Mouse (Mus musculus): ENCODE measurements at regions not wholly inside any gene's neighbourhood (a gene's known extent, or its start where the extent isn't known, plus 50 kb on each side); places are given as distances from the start of the nearest gene placed in this dataset.

GRCm38 (mm10) chr4:27981309-27981708, 831.6 kb upstream of the Epha7 start:
- intact Hi-C loops (cut with DNase I): no loop called here
- Histone ChIP-seq H3K9ac (ENCODE audit: low read depth, low read length) (no peak overlapping the region), H3K79me2 (replicated peaks; ENCODE audit: control insufficient read depth, insufficient read depth, low read length) (no peaks in the 10 kb centered on the region), H3K36me3 (ENCODE audit: control insufficient read depth, insufficient read depth, low read length) (no peaks in the 10 kb centered on the region), H3K27ac (no peak overlapping the region), H3K27me3 (ENCODE audit: control insufficient read depth, insufficient read depth, low read length) (no peaks in the 10 kb centered on the region), H3K4me1 (ENCODE audit: control insufficient read depth, insufficient read depth, low read length) (no peaks in the 10 kb centered on the region), H3K4me3 (no peak overlapping the region)
- no peak for DNase-seq
- WGBS: 78% methylated on average over 3 of the region's 3 CpGs
- TF ChIP-seq EP300 (IDR thresholded peaks at IDR 0.05; ENCODE audit: insufficient read depth, low read depth, low read length): no peak
- TF ChIP-seq POLR2A (IDR thresholded peaks at IDR 0.05; ENCODE audit: insufficient read depth, low read depth, low read length): no peak
- TF ChIP-seq CTCF (IDR thresholded peaks at IDR 0.05): no peak

- Histone ChIP-seq H3K4me1 (ENCODE audit: control insufficient read depth, insufficient read depth, low read length) (no peaks in the 10 kb centered on the region), H3K4me3 (no peak overlapping the region), H3K36me3 (ENCODE audit: control insufficient read depth, insufficient read depth, low read length) (no peaks in the 10 kb centered on the region), H3K79me2 (replicated peaks; ENCODE audit: control insufficient read depth, insufficient read depth, low read length) (no peaks in the 10 kb centered on the region), H3K27ac (no peak overlapping the region), H3K9ac (ENCODE audit: low read depth, low read length) (no peak overlapping the region), H3K27me3 (ENCODE audit: control insufficient read depth, insufficient read depth, low read length) (no peaks in the 10 kb centered on the region)
- no peak for DNase-seq
- 62% methylated on average over 4 of the region's 4 CpGs for WGBS
- no peak for TF ChIP-seq EP300 (IDR thresholded peaks at IDR 0.05; ENCODE audit: insufficient read depth, low read depth, low read length)
- no peak for TF ChIP-seq CTCF (IDR thresholded peaks at IDR 0.05)
- no peak for TF ChIP-seq POLR2A (IDR thresholded peaks at IDR 0.05; ENCODE audit: insufficient read depth, low read depth, low read length)
- intact Hi-C loops (cut with DNase I): no loop called here
Measured at GRCm38 (mm10) chr4:27987986-27988423, 824.9 kb upstream of the Epha7 start.

GRCm38 (mm10) chr4:27994411-27994810, 818.5 kb upstream of the Epha7 start:
- H3K27me3 ChIP-seq (ENCODE audit: control insufficient read depth, insufficient read depth, low read length): no peaks in the 10 kb centered on the region
- H3K4me1 ChIP-seq (ENCODE audit: control insufficient read depth, insufficient read depth, low read length): no peaks in the 10 kb centered on the region
- no peak overlapping the region for H3K4me3 ChIP-seq
- no peak for DNase-seq
- no peaks in the 10 kb centered on the region for H3K79me2 ChIP-seq (replicated peaks; ENCODE audit: control insufficient read depth, insufficient read depth, low read length)
- intact Hi-C loops (cut with DNase I): no loop called here
- WGBS: 51% methylated on average over 2 of the region's 2 CpGs
- no peaks in the 10 kb centered on the region for H3K36me3 ChIP-seq (ENCODE audit: control insufficient read depth, insufficient read depth, low read length)
- H3K9ac ChIP-seq (ENCODE audit: low read depth, low read length): no peak overlapping the region
- H3K27ac ChIP-seq: no peak overlapping the region
- TF ChIP-seq POLR2A (IDR thresholded peaks at IDR 0.05; ENCODE audit: insufficient read depth, low read depth, low read length) (no peak), EP300 (IDR thresholded peaks at IDR 0.05; ENCODE audit: insufficient read depth, low read depth, low read length) (no peak), CTCF (IDR thresholded peaks at IDR 0.05) (no peak)

- H3K4me3 ChIP-seq: no peak overlapping the region
- no peak overlapping the region for H3K9ac ChIP-seq (ENCODE audit: low read depth, low read length)
- no peak overlapping the region for H3K27ac ChIP-seq
- intact Hi-C loops (cut with DNase I): no loop called here
- no peak for DNase-seq
- no peaks in the 10 kb centered on the region for H3K36me3 ChIP-seq (ENCODE audit: control insufficient read depth, insufficient read depth, low read length)
- TF ChIP-seq POLR2A (IDR thresholded peaks at IDR 0.05; ENCODE audit: insufficient read depth, low read depth, low read length) (no peak), EP300 (IDR thresholded peaks at IDR 0.05; ENCODE audit: insufficient read depth, low read depth, low read length) (no peak), CTCF (IDR thresholded peaks at IDR 0.05) (no peak)
- no peaks in the 10 kb centered on the region for H3K27me3 ChIP-seq (ENCODE audit: control insufficient read depth, insufficient read depth, low read length)
- H3K79me2 ChIP-seq (replicated peaks; ENCODE audit: control insufficient read depth, insufficient read depth, low read length): no peaks in the 10 kb centered on the region
- WGBS: 47% methylated on average over 4 of the region's 4 CpGs
- no peaks in the 10 kb centered on the region for H3K4me1 ChIP-seq (ENCODE audit: control insufficient read depth, insufficient read depth, low read length)
Measured at GRCm38 (mm10) chr4:28001818-28002476, 811.0 kb upstream of the Epha7 start.
